Mouse (Mus musculus) right cerebral cortex, postnatal 4 days (tissue): Measurements from ENCODE around the gene Fgf18.

Experiments
- DNase-seq: peaks from one replicate; pipeline ENCODE4 v3.0.0-alpha.2; 2022

Gene Fgf18

DNA sequence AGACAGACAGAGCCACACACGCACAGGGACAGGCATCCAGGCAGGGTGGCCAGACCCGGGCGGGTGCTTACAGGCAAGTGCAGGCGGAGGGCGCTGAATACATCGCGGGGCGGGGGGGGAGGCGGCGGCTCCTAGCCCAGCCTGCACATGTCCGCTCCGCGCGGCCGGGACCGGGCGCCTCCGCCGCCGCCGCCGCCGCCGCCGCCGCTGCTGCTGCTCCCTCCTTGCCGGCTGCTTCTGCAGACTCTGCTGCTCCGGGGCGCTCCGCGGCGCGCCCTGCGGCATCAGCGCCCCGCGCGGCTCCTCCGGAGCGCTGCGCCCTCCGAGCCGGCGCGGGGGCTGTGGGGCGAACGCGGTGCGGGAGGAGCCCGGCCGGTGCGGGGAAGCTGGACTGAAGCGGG lies at the start of gene Fgf18:
TSS of gene Fgf18 (minus strand) at position 230 of the 401 bp plus-strand sequence.
- DNase-seq, result peak; percentile 61

- no peak for DNase-seq
These were observed 49.4 kb upstream of the Fgf18 start for GRCm38 (mm10) chr11:33196447-33197132.

DNA sequence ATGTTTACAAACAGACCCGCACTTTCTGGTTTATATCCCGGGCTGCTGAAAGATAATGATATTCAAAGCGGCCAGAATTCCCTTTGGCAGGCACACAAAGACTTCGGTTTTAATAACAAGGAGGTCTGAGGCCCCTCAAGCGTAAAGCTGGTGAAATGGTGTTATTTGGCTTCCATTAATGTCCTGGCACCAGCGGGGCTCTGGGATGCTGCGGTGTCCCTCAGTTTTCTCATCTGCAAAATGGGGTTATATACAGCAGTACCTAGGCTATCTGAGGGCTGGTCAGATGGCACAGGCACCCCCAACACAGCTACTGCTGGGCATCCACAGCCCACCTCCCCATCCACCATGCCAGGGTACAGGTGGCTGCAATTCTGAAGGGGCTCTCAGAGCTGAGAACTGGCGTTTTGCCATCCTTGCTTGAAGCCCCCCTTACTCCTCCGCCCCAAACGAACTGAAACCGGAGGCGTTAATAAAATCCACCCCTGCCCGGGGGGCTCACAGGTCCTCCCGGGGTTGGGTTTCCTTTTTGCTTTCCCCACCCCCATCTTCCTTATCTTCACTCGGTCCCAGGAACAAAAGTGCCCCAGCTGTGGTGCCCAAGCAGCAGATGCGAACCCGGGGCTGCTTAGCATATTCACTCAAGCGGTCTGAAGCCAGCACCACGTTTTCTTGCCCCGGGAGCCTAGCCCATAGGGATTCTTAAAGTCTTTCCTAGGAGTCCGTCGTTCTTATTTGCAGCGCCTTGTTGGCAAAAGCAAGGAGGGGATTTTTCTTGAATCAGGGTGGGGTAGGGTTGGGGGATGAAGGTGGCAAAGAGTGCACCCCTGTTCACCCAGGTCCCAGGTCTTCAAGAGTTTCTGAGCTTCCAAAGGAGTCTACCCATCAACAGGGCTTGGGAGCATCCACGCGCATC lies 48.6 kb upstream of the Fgf18 start:
- no peak for DNase-seq

- no peak for DNase-seq
These were observed 47.9 kb upstream of the Fgf18 start for GRCm38 (mm10) chr11:33195061-33195460.

GRCm38 (mm10) chr11:33193695-33194094 lies 46.5 kb upstream of the Fgf18 start:
- no peak for DNase-seq

DNA sequence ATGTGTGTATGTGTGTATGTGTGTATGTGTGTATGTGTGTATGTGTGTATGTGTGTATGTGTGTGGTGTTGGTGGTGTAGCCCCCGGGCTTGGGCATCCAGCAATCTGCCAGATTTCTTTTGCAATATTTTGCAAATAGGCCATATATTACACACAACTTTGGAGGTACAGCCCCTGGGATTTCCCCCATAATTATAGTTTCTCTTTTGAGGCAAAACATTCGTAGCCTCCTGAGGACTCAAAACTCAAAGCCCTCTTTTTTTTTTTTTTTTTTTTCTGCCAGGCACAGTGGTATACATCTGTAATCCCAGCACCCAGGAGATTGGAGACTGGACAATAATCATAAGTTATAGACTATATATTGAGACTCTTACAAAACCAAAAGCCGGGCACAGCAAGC lies 34.6 kb upstream of the Fgf18 start:
- no peak for DNase-seq

DNA sequence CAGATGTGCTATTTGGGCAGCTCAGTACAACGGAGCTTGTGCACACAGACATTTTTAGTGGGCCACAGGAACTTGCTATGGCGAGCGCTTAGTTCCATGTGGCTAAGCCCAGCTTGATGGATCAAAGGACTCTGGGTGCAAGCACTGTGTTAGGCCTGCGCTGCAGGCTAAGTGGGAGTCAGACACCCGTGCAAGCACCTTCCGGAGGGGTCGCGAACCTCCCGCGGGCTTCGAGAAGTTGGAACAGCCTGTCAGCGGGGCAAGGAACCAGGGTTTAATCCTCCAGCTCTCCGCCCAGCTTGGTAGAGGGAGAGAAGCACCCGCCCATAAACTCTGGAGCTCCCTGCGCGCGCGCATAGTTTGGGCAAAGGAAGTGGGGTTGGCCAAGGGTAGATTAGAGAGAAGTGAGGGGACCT lies 33.5 kb upstream of the Fgf18 start:
- peak; percentile 10 for DNase-seq

DNA sequence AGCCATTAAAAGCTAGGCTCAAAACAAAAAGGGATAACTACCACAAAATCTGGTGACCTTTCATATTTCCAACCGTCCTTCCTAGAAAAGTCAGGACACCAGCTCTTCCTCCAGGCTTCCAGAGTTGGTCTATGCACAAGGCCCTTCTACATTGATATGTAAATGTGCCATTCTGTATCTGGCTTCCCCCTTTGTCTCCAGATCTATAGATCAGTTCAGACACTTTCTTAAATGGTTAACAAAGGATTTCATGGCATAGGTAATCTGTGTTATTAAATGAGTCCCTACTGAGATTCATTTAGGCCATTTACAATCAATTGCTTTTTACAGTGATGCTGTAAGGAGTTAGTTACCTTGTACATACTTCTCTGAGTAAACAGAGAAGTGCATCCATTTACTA lies 32.6 kb upstream of the Fgf18 start:
- DNase-seq, result no peak

DNA sequence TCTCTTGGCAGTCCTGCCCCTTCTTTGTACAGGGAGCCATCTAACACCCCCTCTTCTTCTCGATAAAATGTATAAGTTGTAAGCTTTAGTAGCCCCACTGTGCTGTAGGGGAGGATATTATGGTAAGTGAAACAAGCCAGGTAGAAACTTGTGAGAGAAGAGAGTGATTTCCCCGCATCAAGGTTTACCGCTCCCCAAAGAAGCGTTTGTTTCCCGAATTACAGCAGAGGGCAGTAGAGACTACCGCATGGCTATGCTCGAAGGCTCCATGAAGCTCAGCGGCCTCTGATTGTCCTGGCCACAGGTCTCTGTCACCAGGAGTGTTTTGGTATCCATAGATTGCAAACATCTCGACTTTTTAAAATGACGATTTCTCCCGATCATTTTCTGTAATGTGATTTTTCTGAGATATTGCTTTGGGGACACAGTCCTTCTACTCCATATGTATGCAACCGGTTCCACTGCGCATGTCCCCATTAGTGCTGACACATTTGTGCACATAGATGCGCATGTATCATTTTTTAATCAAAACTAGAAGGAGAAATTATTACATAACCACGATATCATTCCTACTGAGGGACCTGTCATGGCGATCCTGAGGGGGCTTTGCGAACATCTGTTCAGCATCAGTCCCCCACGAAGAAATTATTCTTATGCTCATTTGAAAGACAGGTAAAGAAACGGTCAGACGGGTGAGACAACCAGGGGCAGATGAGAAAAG lies 29.5 kb upstream of the Fgf18 start:
- DNase-seq, result no peak

GRCm38 (mm10) chr11:33175768-33176167 lies 28.6 kb upstream of the Fgf18 start:
- DNase-seq, result no peak

DNA sequence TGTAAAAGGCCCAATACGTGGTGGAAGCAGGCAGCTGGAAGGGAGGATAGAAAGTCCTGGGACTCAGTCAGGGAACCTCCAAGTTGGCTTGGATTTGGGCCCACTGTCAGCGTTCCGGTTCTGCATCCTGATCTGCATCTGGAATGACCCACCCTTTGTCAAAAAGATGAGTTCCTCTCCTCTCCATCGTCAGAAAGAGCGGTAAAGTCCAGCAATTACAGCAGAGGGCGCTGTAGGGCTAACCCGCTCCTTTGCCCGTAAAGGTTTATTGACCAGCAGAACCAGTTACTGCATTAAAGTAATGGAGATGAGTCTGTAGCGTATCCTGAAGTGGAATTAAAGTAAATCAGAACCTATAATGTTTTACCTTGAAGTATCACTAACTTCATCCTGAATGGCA lies 23.3 kb upstream of the Fgf18 start:
- DNase-seq, result peak; percentile 53

- peak; percentile 99 for DNase-seq
These were observed 15.9 kb upstream of the Fgf18 start, which contains the start of gene Npm1 for GRCm38 (mm10) chr11:33162998-33163506. Npm1 (minus strand) TSS chr11:33163206.

DNA sequence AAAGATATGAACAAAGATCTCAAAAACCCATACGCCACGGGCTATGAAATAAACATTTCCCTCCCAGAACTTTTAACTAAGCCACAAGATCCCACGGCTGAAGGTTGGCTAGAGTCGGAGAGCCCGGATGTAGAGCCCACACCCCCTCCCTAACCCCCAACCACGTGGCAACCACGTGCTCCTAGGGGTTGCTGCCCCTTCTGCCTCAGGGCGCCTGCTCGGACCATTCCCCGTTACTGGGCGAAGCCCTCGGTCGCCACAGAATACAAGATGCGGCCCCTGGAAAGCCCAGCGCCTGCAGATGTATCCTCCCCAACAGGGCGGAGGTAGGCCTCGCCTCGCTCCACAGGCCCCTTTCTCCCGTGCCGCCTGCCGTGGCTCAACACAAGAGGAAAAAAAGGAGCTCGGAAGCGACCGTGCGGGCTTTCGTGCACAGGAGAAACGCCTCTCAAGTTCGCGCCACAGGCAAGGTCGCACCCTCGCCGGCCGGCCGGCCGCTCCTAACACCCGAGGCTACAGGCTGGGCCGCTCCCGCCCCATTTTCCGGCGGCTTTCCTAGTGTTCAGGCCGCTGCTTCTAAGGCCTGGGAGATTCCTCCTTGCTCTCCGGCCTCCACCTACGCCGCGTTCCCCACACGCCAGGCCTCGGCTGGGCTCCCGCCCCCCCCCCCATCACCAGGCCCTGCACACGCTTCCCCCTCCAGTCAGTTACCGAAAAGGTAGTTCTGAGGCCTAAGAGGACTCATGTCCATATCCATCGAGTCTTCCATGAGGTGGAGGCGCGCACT lies 15.2 kb upstream of the Fgf18 start:
- DNase-seq, result peak; percentile 71

GRCm38 (mm10) chr11:33159741-33160140 lies 12.5 kb upstream of the Fgf18 start:
- no peak for DNase-seq

DNA sequence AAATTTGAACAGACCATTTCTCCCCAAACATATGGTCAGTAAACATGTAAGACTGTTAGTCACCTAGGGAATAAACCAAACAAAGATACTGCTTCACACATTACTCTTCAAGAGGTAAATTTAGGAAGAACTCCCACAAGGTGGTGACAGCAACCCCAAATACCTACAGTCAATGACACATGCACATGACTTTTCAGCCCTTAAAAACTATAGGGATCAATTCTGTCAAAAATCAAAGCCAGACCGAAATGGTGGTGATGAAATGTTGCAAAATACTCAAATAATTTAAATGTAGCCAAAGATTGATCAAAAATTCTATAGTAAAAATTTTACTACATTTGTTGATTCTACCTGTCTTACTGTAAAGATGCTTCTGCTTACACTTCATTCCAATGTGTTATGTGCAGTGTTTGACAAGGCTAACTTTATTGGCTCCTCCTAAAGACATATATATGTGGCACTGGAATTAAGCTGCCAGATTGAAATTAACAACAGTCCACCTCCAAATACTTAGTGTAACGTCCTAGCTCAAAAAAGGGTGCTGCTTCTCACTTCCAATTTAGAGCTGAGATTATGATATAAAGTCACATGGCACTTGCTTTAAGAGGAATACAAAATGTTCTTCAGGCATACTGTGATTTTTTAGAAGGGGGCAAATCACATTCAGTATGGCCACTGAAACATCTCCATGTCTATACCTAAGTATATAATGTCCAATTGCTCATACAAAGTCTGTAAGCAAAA lies 10.4 kb upstream of the Fgf18 start:
- DNase-seq, result no peak

DNA sequence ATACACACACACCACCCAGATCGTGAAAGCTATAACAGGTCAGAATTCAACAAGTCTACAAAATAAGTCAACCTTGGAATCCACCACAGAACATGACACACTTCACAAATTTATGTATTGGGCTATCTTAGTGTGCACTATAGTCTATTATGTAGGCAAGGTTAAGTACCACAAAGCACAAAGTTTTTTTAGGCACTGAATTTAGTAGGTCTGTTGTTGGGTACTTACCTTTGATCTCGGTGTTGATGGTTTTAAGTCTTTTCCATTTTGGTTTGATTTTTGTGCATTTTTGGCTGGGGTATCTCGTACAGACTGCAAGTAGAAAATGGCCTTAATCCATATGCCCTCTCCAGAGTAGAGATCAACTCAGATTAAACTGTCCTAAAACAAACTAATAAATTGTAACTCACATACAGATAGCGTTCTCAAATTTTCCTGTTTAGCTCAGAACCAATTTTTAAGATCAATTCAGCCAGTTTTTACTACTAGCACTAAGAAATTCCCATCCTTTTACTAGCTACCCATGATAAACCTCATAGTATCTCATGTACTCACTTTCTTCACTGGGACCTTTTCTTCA lies 9.3 kb upstream of the Fgf18 start:
- no peak for DNase-seq

DNA sequence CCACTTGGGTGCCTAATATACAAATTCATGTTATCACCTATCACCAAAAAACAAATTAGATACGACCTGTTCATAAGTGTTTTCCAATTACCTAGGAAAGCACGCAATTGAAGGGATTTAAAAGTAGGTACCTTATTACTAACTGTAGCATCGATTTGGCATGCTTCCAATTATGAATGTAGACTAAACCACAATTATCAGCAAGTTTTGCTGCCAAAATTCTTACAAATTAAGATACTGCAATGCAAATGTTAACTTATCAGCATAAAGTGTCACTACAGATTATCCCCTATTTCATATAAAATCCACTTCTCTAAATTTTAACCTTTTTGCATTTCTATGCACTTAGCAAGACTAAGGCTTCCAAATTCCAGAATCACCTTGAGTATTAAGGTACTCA lies 7.3 kb upstream of the Fgf18 start:
- no peak for DNase-seq

- no peak for DNase-seq
These were observed 5.8 kb upstream of the Fgf18 start for GRCm38 (mm10) chr11:33152997-33153396.

DNA sequence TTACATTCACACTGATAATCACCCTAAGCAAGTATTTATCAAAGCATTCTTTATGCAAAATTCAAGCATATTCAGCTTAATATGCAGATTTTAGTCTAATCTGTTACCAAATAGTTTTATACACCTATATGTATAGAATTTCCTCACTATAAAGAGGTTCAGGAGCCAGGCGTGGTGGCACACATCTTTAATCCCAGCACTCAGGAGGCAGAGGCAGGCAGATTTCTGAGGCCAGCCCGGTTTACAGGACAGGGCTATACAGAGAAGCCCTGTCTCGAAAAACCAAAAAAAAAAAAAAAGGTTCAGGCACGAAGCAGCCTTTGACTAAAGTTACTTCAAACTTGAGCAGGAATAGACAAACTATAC lies 4.6 kb upstream of the Fgf18 start:
- DNase-seq, result no peak

GRCm38 (mm10) chr11:33151128-33151779 lies 4.1 kb upstream of the Fgf18 start:
- no peak for DNase-seq

- DNase-seq, result no peak
These were observed 3.2 kb upstream of the Fgf18 start for GRCm38 (mm10) chr11:33150364-33150763.
